Mouse (Mus musculus): ENCODE results near the gene Sec22a.

- TF ChIP-seq ZC3H11A (IDR thresholded peaks at IDR 0.05; ENCODE audit: low read depth, low read length) = no peak
- no peak for TF ChIP-seq CTCF (IDR thresholded peaks at IDR 0.05 in 2 of 3, conservative IDR thresholded peaks at IDR 0.05 in 1 of 3; ENCODE audit: control insufficient read depth in 1 of 3, insufficient read depth in 1 of 3, low read depth in 2 of 3, low read length in 3 of 3, poor library complexity in 1 of 3, severe bottlenecking in 1 of 3)
- TF ChIP-seq MAFK (IDR thresholded peaks at IDR 0.05; ENCODE audit: borderline replicate concordance, low read depth, low read length) = no peak
- TF ChIP-seq TAL1 (IDR thresholded peaks at IDR 0.05; ENCODE audit: low read length) = no peak
- no peak for TF ChIP-seq POLR2A (IDR thresholded peaks at IDR 0.05; ENCODE audit: control insufficient read depth in 1 of 2, insufficient read depth in 1 of 2, low read depth in 1 of 2, low read length in 2 of 2, poor library complexity in 1 of 2)
- no peak for TF ChIP-seq NELFE (IDR thresholded peaks at IDR 0.05; ENCODE audit: low read depth, low read length)
These were observed 85.6 kb downstream of the Sec22a start for GRCm38 (mm10) chr16:35278166-35278565.

All from MEL (cell line).